Mouse (Mus musculus) spleen, adult 18-20 months (tissue): ENCODE measurements around the gene Calml4.

ENCODE experiments used
- DNase-seq, 2 experiments: peaks; one replicate each; pipeline ENCODE4 v3.0.0; 2022; ENCODE audit warnings: mixed read lengths in 2 of 2

The Calml4 gene

GRCm38 (mm10) chr9:62905039-62905438 is 47.2 kb downstream of the Calml4 start:
- DNase-seq: no peak

GRCm38 (mm10) chr9:62913390-62914069 is 55.6 kb downstream of the Calml4 start:
- no peak for DNase-seq

DNA sequence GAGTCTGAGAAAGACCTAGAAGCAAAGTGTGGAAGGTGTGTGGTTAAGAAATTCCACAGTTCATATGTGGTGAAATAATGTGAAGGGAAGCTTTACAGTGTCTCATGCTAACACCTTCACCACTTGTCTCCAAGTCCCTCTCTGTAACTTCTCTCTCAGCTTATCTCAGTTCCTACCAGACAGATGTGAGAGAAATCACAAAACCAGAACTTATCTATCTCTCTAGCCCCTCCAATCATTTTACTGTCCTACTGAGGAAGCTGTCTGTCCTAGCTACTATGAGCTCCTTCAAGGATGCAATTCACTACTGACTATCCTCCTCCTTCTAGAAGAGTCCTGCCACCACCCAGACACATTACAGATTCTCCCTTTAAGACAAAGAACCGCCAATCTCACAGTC is 59.2 kb downstream of the Calml4 start:
- no peak for DNase-seq

GRCm38 (mm10) chr9:62920877-62921276 is 63.0 kb downstream of the Calml4 start:
- no peak for DNase-seq

- no peak for DNase-seq
These were observed 67.2 kb downstream of the Calml4 start for GRCm38 (mm10) chr9:62924886-62925610.
